Mouse (Mus musculus) bone marrow macrophage, adult 2 months (primary cell): ENCODE results near the gene Slc25a17.

Experiments used
- CTCF ChIP-seq: IDR thresholded peaks from 2 replicates; pipeline ENCODE4 v1.5.1; 2012; ENCODE audit warnings: low read depth, mild to moderate bottlenecking, low read length, moderate library complexity
- POLR2A ChIP-seq: IDR thresholded peaks from 2 replicates; pipeline ENCODE4 v1.6.1; 2012; ENCODE audit warnings: mild to moderate bottlenecking, low read depth, low read length, borderline replicate concordance

DNA sequence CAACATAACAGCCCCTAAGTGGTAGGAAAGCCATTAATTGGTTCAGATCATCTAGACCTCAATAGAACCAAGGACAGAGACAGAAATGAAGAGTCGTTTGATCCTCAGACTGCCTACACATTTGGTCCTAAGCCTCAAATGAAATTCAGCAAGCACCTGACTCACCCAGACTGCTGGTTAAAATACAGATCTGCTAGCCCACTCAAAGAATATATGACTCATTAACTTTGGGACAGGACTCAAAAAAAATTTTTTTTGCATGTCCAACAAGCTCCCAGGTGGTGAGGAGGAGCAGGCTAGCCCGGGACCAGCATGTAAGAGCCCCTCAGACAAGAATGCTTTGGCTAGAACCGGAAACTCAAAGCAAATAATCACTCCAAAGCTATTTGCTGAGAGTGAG lies 40.5 kb downstream of the Slc25a17 start:
- TF ChIP-seq CTCF (no peak), POLR2A (no peak)
